Mouse (Mus musculus): ENCODE data around the gene S100a8.
A peak's percentile ranks its signal among the peaks of the same experiment; 100 is the strongest.

S100a8 gene

DNA sequence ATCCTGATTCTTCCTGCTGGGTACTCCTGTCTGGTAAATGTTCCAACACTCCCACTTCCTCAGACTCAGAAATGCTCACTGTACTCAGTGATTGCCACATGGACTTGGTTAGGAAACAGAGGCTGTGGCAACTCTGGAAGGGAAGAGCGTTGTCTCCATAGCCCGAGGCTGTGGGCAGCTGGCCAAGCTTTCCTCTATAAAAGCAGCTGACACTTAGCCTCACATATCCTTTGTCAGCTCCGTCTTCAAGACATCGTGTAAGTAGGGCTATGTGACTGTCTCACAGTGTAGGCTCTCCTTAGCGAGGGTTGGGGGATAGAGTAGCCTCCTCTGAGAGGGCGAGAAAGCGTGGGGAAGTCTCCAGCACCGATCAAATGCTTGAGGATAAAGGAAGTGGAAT lies at the start of gene S100a8:
Gene S100a8, plus strand, starts transcription at position 133 of the 400 bp plus-strand sequence.
- DNase-seq (ENCODE audit: low spot score in 2 of 2), result no peak

- no peak for DNase-seq (ENCODE audit: low spot score in 2 of 2)
Measured at GRCm38 (mm10) chr3:90621552-90621951, 47.2 kb upstream of the S100a8 start.

- DNase-seq (ENCODE audit: low spot score in 2 of 2), result no peak
Measured at GRCm38 (mm10) chr3:90623435-90624071, 45.2 kb upstream of the S100a8 start.

DNA sequence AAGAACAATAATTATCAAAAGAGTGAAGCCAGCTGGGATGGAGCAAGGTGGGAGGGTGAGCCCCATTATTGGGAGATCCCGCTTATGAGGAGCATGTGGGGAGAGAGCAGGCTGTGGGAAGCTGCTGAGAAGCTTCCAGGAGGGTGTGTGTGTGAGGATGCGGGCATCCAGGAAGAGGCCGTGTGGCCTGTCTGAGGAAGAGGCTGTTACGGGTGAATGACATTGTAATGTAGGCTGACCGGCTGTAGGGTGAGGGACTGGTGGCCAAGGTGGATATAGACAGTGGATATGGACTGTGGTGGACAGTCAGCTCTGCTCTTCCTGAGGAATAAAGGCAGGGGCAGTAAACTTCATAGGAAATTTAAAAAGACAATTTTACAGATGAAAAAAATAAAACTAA lies 43.3 kb upstream of the S100a8 start:
- DNase-seq (ENCODE audit: low spot score in 2 of 2), result no peak

DNA sequence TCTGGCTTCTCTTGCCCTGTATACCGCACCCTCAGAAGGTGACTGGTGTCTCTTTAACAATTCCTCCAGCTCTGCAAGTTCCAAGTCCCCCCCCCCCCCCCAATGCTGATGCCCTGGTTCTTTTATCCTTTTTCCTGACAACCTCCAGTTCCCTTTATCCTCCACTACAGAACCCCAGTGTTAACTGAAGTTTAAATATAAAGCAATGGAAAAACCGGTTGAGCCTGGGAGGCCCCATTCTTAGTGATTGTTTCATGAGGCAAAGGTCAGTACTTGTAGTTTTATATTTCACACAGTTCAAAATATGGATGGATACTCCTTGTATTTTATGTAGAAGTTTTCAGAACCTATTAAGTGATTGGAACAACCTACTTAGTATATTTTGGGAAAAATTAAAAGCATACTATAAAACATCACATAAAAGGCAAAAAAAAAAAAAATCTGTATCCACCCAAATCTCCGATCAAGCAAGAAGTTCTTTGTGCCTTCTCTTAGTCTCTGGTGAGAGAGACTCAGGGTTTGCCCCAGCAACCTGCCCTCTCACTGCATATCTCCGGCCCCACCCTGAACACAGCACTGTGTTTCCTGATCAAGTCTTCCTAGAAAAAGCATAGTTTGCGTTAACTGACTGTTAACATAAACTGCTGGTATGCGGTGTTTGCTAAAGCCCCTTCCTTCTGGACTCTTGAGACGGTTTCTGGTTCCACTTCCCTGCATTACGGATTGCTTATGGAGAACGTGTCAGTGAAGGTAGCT lies 42.3 kb upstream of the S100a8 start:
- DNase-seq (ENCODE audit: low spot score in 2 of 2), result no peak

- DNase-seq (ENCODE audit: low spot score in 2 of 2), result no peak
Measured at GRCm38 (mm10) chr3:90627366-90627765, 41.4 kb upstream of the S100a8 start.

DNA sequence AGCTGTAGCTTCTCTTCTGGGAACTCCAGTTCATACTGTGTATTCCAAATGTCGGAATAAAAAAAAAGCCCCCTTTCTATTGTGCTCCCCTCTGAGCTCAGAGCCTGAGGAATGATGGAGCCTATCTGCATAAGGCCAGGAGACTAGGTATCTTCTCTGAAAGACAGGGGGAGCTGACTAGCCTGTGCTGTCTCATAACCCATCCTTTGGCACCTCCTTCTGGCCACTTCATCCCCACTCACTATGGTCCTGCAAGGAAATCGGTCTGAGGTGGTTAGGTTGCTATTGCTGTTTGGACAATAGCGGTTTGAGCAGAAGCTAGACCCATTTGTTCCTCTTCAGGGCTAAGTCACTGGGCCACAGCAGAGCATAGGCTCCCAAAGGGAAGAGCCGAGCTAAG lies 41.0 kb upstream of the S100a8 start:
- no peak for DNase-seq (ENCODE audit: low spot score in 2 of 2)

GRCm38 (mm10) chr3:90629298-90629697 lies 39.5 kb upstream of the S100a8 start:
- no peak for DNase-seq (ENCODE audit: low spot score in 2 of 2)

DNA sequence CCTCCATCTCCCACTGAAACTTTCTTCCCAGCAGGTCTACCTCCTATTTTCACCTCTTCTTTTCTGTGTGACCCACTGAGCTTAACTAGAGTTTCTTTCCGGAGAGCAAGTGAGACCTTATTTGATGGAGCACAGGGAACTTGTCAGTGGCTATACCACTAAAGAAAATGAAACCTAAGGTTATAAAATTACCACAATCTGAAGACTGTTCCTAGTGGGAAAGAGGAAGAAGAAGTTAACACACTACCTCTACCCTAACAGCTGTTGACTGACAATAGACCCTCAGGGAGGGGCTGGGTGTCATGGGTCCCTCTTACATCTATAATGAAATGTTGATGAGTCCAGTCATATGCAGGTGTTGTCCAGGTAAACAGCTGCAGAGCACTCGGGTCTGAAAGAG lies 36.8 kb upstream of the S100a8 start:
- DNase-seq (ENCODE audit: low spot score in 2 of 2), result no peak

GRCm38 (mm10) chr3:90638511-90639275 lies 30.1 kb upstream of the S100a8 start:
- DNase-seq (ENCODE audit: low spot score in 2 of 2), result no peak

- DNase-seq (ENCODE audit: low spot score in 2 of 2), result no peak
Measured at GRCm38 (mm10) chr3:90639511-90640154, 29.1 kb upstream of the S100a8 start.

DNA sequence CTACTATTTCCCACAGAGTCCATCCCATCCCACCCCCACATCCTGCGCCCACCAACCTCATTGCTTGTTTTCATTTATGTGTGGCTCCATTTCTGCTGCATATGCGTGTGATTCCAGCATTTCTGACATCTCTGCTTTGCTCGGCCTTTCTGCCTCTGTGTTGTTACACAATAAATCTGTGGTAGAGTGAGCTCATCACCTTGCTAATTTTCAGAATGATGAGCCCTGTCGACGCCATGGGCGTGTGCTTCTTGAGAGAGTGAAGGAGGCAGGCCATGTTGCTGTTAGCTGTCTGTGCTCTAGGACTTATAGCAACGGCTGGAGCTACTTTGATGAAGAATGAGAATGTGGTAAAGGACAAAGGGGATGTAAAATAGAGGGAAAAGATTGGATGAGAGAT lies 27.8 kb upstream of the S100a8 start:
- no peak for DNase-seq (ENCODE audit: low spot score in 2 of 2)

DNA sequence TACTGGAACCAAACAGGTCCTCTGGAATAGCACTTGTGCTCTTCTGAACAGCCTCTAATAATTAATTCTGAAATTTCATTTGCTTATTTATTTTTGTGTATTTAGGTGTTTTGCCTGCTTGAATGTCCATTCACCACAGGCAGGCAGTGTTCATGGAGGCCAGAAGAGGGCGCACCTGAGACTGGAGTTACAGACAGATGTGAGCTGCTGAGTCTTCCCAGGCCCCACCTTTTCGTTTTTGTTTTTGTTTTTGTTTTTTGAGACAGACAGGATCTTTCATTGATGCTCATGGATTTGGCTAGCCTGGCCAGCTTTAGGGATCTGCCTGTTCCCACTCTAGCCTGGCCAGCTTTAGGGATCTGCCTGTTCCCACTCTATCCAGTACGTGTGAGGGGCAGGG lies 24.6 kb upstream of the S100a8 start:
- peak; percentile 31 to 37 for DNase-seq (ENCODE audit: low spot score in 2 of 2)

DNA sequence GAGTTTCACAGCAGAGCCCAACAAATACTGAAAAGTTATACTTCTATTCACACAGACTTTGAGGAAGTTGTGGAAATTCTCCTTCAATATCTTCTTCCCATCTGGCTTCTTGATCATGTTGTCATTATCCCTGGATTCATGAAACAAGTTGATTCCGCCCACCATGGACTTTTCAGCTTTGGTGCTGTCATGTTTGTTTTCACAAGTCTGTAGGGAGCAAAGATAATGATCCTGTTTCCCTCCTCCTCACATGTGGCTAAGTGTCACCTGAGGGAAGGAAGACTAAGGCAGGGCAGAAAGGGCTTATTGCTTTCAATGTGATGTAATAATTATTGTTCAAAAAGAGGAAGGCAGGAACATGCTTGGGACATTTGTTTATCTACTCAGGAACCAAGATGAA lies 21.5 kb upstream of the S100a8 start:
- no peak for DNase-seq (ENCODE audit: low spot score in 2 of 2)

GRCm38 (mm10) chr3:90648981-90649380 lies 19.8 kb upstream of the S100a8 start:
- peak in 1 of 2 experiments; percentile 33 for DNase-seq (ENCODE audit: low spot score in 2 of 2)

DNA sequence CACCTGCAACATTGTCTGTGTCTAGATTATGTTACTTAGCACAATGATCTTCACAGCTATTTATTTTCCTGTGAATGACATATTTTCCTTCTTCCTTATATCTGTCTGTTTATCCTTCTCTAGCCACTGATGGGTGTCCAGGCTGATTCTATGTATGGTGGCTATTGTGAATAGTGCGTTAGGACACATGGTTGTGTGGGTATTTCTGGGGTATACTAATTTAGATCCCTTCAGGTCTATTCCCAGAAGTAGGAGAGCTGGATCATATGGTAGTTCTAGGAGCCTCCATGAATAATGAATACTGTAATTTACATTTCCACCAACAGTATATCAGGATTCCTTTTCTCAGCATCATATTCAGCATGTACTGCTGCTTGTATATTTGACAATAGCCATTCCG lies 18.9 kb upstream of the S100a8 start:
- peak in 1 of 2 experiments; percentile 20 for DNase-seq (ENCODE audit: low spot score in 2 of 2)

GRCm38 (mm10) chr3:90652878-90653508 lies 15.8 kb upstream of the S100a8 start:
- peak; percentile 83 to 90 for DNase-seq (ENCODE audit: low spot score in 2 of 2)

DNA sequence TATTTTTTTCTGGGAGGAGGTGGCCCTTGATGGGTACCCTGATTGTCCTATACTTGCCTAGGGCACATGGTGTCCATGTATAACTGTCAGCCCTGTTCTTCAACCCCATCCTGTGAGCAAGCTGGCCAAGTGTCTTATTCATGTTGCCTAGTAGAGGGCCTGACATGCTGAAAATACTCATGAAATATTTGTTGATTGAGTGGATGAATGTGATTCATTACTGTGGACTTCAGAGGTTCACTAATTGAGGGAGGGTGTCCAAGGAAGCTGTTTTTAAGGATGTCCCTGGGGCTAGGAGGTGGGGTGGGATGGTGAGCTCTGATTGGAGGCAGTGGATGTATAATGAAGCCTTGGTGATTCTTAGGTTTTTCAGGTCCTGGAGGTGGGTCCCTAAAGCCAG lies 15.1 kb upstream of the S100a8 start, which contains the start of gene S100a7a:
Gene S100a7a, plus strand, starts transcription at position 301 of the 400 bp plus-strand sequence.
- no peak for DNase-seq (ENCODE audit: low spot score in 2 of 2)

- DNase-seq (ENCODE audit: low spot score in 2 of 2), result no peak
Measured at GRCm38 (mm10) chr3:90657405-90657804, 11.4 kb upstream of the S100a8 start.

DNA sequence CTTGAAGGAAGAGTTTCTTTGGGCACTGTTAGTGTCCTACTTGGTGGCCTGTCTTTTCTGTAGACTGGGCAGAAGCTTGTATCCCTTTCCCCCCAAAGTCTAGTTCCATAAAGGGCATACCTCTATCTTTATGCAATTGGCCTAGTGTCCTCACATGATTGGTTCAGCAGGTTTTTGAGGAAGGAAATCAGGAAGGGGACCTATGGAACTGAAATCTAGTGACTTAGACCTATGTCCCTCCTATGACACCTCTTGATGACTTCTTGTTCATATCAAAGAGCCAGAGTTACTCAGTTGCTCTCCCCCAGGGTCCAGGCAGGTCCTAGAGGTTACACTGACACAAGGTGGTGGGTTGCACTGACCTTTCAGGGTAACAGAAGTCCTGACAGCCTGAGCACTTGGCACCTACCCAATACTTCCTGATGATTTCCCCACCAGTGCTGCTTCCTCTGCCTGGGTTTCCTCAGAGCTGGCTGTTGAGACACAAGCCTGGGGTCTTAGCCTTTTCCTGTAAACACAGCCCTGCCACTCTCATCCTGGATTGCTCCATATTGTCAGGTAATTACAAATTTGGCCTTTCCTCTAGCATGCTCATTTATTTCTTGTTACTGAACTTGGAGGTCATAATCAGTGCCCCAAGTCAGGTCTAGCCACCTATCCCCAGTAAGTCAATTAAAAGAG lies 9.3 kb upstream of the S100a8 start:
- no peak for DNase-seq (ENCODE audit: low spot score in 2 of 2)

- DNase-seq (ENCODE audit: low spot score in 2 of 2), result no peak
Measured at GRCm38 (mm10) chr3:90664219-90664618, 4.6 kb upstream of the S100a8 start.

Measured in frontal cortex, postnatal 36 days (tissue).